Mouse (Mus musculus) stomach, embryonic 16.5 days (tissue): ENCODE measurements at regions not wholly inside any gene's neighbourhood (a gene's known extent, or its start where the extent isn't known, plus 50 kb on each side); places are given as distances from the start of the nearest gene placed in this dataset.
A peak's percentile ranks its signal among the peaks of the same experiment; 100 is the strongest.

Source experiments
- ATAC-seq: fragments of 200-750 bp; cut with Nextera tagmentation; 2 replicates; pipeline ENCODE4 v1.8.0; 2017; ENCODE audit warnings: moderate number of reproducible peaks, moderate TSS enrichment; ENCODE audit not compliant: insufficient read depth, low FRiP score
- H3K27ac ChIP-seq: fragments of 300-500 bp; sonication (generic); 2 replicates; pipeline ENCODE4 v1.5.1; 2014; ENCODE audit warnings: low read length
- H3K27me3 ChIP-seq: fragments of 300-500 bp; sonication (generic); 2 replicates; pipeline ENCODE4 v1.6.1; 2014; ENCODE audit warnings: low read length, control low read depth, mixed read lengths; ENCODE audit not compliant: control insufficient read depth, insufficient read depth
- H3K36me3 ChIP-seq: fragments of 300-500 bp; sonication (generic); 2 replicates; pipeline ENCODE4 v1.6.1; 2014; ENCODE audit warnings: low read length; ENCODE audit not compliant: control insufficient read depth, insufficient read depth
- H3K4me1 ChIP-seq: fragments of 300-500 bp; sonication (generic); 2 replicates; pipeline ENCODE4 v1.6.1; 2014; ENCODE audit warnings: low read length, control low read depth, mixed read lengths; ENCODE audit not compliant: control insufficient read depth, insufficient read depth
- H3K4me2 ChIP-seq: fragments of 300-500 bp; sonication (generic); 2 replicates; pipeline ENCODE4 v1.6.1; 2014; ENCODE audit warnings: low read depth, low read length, mixed read lengths
- H3K4me3 ChIP-seq: fragments of 300-500 bp; sonication (generic); replicated peaks from 2 replicates; pipeline ENCODE4 v1.5.1; 2014; ENCODE audit warnings: mild to moderate bottlenecking, low read length
- H3K9ac ChIP-seq: fragments of 300-500 bp; sonication (generic); 2 replicates; pipeline ENCODE4 v1.6.1; 2014; ENCODE audit warnings: low read length
- H3K9me3 ChIP-seq: fragments of 300-500 bp; sonication (generic); replicated peaks from 2 replicates; pipeline ENCODE4 v1.6.1; 2016; ENCODE audit warnings: low read length, control low read depth; ENCODE audit not compliant: control insufficient read depth
- WGBS: fragments of 180-500 bp; shearing (Covaris S2); extraction: QIAGEN DNeasy Blood & Tissue Kit; methylation state at CpG from one replicate; pipeline ENCODE4 v1.1.7; 2014; 5-methylcytosine and 5-hydroxymethylcytosine counted together

GRCm38 (mm10) chr10:118736093-118736492, 133.9 kb downstream of the Dyrk2 start:
- WGBS: 76% methylated on average over 4 of the region's 4 CpGs

GRCm38 (mm10) chr10:118737064-118737463, 132.9 kb downstream of the Dyrk2 start:
- Histone ChIP-seq H3K9ac (no peak overlapping the region), H3K4me3 (no peak overlapping the region), H3K27ac (no peak overlapping the region), H3K4me1 (no peaks in the 10 kb centered on the region), H3K9me3 (no peaks in the 10 kb centered on the region), H3K36me3 (no peaks in the 10 kb centered on the region), H3K27me3 (no peaks in the 10 kb centered on the region), H3K4me2 (no peak overlapping the region)
- no peak for ATAC-seq

More at GRCm38 (mm10) chr10:118736093-118736492, 133.9 kb downstream of the Dyrk2 start:
- no peak overlapping the region for H3K4me2 ChIP-seq
- H3K36me3 ChIP-seq: no peaks in the 10 kb centered on the region
- H3K9ac ChIP-seq: no peak overlapping the region
- no peak overlapping the region for H3K27ac ChIP-seq
- no peaks in the 10 kb centered on the region for H3K4me1 ChIP-seq
- H3K27me3 ChIP-seq: no peaks in the 10 kb centered on the region
- no peak overlapping the region for H3K4me3 ChIP-seq
- ATAC-seq: no peak
- H3K9me3 ChIP-seq: no peaks in the 10 kb centered on the region

DNA sequence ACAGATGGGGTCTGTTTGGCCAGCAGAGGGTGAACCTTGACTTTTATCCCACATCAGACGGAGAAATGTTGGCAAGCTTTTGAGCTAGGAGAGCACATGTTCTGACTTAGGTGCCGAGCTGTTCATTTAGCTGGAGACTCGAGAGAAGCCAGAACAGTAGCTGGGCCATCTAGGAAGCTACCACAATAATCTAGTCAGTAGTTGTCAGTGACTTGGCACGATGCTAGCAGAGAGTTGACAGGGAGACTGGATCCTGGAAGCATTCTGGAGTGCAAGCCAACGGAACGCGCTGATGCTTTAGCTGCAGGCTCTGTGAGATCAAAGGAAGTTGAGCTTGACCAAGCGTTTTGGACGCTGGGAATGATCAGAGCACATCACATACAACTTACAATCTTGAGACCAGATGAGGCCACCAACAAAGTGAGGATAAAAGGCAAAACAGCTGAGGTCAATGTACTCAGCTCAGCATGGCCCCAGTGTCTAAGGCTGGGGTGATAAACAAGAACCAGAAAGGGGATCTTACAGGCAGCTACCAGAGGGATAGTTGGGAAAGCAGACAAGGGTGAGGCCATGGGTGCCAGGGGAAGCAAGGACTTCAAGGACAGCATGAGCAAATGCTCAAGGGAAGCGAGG, 130.0 kb downstream of the Dyrk2 start:
- 74% methylated on average over 10 of the region's 10 CpGs for WGBS
- H3K4me3 ChIP-seq: no peak overlapping the region

GRCm38 (mm10) chr10:118743831-118744230, 126.2 kb downstream of the Dyrk2 start:
- H3K9ac ChIP-seq: no peak overlapping the region
- WGBS: 92% methylated on average over 9 of the region's 9 CpGs

More for the DNA sequence above, 130.0 kb downstream of the Dyrk2 start:
- no peaks in the 10 kb centered on the region for H3K4me1 ChIP-seq
- H3K9me3 ChIP-seq: no peaks in the 10 kb centered on the region
- H3K27me3 ChIP-seq: no peaks in the 10 kb centered on the region
- no peaks in the 10 kb centered on the region for H3K36me3 ChIP-seq
- no peak for ATAC-seq
- H3K27ac ChIP-seq: no peak overlapping the region
- H3K4me2 ChIP-seq: no peak overlapping the region
- no peak overlapping the region for H3K9ac ChIP-seq

DNA sequence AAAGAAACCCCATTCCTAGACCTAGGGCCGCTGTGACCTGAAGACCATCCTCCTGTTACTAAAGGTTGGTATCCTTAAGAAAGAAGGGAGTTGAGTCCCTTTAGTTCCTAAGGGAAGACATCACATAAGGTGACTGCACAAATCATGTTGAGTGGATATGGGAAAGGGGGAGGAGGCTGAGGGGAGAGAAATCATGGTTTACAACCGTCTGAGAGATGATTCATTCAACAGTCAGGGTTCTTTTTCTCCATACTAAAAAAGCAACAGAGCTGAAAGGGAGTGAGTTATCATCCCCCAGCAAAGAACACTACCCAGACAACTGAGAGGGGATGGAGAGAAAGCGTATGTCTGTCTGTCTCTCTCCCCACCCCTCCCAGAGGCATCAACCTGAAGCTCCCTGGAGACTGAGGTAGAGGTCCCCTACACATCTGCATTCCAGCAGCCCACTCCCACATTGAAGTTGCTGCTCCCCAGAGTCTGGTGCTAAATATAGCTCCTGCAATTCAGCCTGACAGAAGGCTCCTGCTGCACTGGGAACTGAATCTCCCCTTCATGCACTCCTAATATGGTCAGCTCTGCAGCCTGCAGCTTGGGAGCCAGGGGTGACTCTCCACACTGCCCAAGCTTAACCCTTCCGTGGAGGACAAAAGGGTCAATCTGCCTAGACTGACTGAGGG, 123.2 kb downstream of the Dyrk2 start:
- H3K9ac ChIP-seq: no peak overlapping the region
- no peak overlapping the region for H3K4me3 ChIP-seq
- 0 out of 2 replicates have a peak overlapping the region, but pooled peaks have one; percentile 3 for H3K4me2 ChIP-seq
- H3K27me3 ChIP-seq: no peaks in the 10 kb centered on the region
- peak; percentile 89 for ATAC-seq
- no peaks in the 10 kb centered on the region for H3K4me1 ChIP-seq
- no peaks in the 10 kb centered on the region for H3K36me3 ChIP-seq
- H3K27ac ChIP-seq: peak overlapping the region; percentile 82
- no peaks in the 10 kb centered on the region; the same call in 1 of the 2 replicates for H3K9me3 ChIP-seq
- 44% methylated on average over 4 of the region's 4 CpGs for WGBS

More at GRCm38 (mm10) chr10:118743831-118744230, 126.2 kb downstream of the Dyrk2 start:
- ATAC-seq: no peak
- no peaks in the 10 kb centered on the region for H3K27me3 ChIP-seq
- H3K4me2 ChIP-seq: no peak overlapping the region
- H3K9me3 ChIP-seq: no peaks in the 10 kb centered on the region; the same call in 1 of the 2 replicates
- H3K27ac ChIP-seq: no peak overlapping the region
- no peaks in the 10 kb centered on the region for H3K4me1 ChIP-seq
- H3K4me3 ChIP-seq: no peak overlapping the region
- no peaks in the 10 kb centered on the region for H3K36me3 ChIP-seq

GRCm38 (mm10) chr10:118749039-118749438, 121.0 kb downstream of the Dyrk2 start:
- Histone ChIP-seq H3K27ac (no peak overlapping the region), H3K36me3 (no peaks in the 10 kb centered on the region), H3K27me3 (no peaks in the 10 kb centered on the region), H3K4me1 (no peaks in the 10 kb centered on the region), H3K4me2 (no peak overlapping the region), H3K9ac (no peak overlapping the region), H3K4me3 (no peak overlapping the region), H3K9me3 (no peaks in the 10 kb centered on the region; the same call in 1 of the 2 replicates)
- 84% methylated on average over 1 of the region's 1 CpGs for WGBS
- no peak; the same call in 1 of the 2 replicates for ATAC-seq

DNA sequence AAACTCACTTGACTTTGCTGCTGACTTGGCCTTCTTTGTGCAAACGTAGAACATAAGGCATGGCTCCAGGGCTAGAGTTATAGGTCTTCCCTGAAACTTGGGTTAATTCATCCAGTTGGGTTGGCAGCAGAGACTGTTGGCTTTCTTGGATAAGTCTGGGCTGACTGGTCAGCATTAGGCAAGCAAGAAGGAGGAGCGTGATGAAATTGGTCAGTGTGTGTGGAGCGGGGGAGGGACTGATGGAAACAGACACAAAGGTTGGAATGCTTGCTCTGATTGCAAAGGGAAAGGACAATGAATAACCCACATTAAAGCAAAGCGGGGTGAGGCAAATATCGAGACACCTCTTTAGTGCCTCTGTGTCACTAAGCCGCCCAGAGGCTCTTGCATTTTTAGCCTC, 120.3 kb downstream of the Dyrk2 start:
- Histone ChIP-seq H3K9me3 (no peaks in the 10 kb centered on the region; the same call in 1 of the 2 replicates), H3K4me1 (no peaks in the 10 kb centered on the region), H3K27me3 (no peaks in the 10 kb centered on the region), H3K4me3 (no peak overlapping the region), H3K27ac (no peak overlapping the region), H3K4me2 (no peak overlapping the region), H3K9ac (no peak overlapping the region), H3K36me3 (no peaks in the 10 kb centered on the region)
- no peak for ATAC-seq
- 74% methylated on average over 6 of the region's 6 CpGs for WGBS

GRCm38 (mm10) chr10:118751110-118751509, 118.9 kb downstream of the Dyrk2 start:
- no peak overlapping the region for H3K4me2 ChIP-seq
- H3K4me1 ChIP-seq: no peaks in the 10 kb centered on the region
- H3K4me3 ChIP-seq: no peak overlapping the region
- H3K9me3 ChIP-seq: no peaks in the 10 kb centered on the region; the same call in 1 of the 2 replicates
- ATAC-seq: no peak
- H3K27me3 ChIP-seq: no peaks in the 10 kb centered on the region
- no peak overlapping the region for H3K9ac ChIP-seq
- H3K27ac ChIP-seq: no peak overlapping the region
- no peaks in the 10 kb centered on the region for H3K36me3 ChIP-seq
- 64% methylated on average over 2 of the region's 2 CpGs for WGBS

GRCm38 (mm10) chr10:118753061-118753775, 116.8 kb downstream of the Dyrk2 start:
- H3K27me3 ChIP-seq: no peaks in the 10 kb centered on the region
- H3K4me1 ChIP-seq: no peaks in the 10 kb centered on the region
- no peak overlapping the region for H3K4me3 ChIP-seq
- no peak overlapping the region for H3K4me2 ChIP-seq
- no peaks in the 10 kb centered on the region for H3K36me3 ChIP-seq
- no peaks in the 10 kb centered on the region for H3K9me3 ChIP-seq
- no peak overlapping the region for H3K9ac ChIP-seq
- ATAC-seq: no peak
- 70% methylated on average over 5 of the region's 5 CpGs for WGBS
- H3K27ac ChIP-seq: no peak overlapping the region
